Mouse (Mus musculus) mouse embryonic stem cell (cell line): Measurements from ENCODE around the gene Trrap.

Experiments used
- in situ Hi-C, 2 experiments: fragments of 300-500 bp; cut with MboI; formaldehyde crosslinking; loops; 1 replicate in 1 of 2; 3 replicates in 1 of 2; pipeline ENCODE4 v1.14.3; 2019 to 2020; ENCODE audit warnings: low sequenced_read_pairs in 2 of 2, low pct_unique_long_range_greater_than_20kb in 1 of 2, mixed read lengths in 1 of 2; ENCODE audit not compliant: unreplicated experiment in 1 of 2

The Trrap gene

DNA sequence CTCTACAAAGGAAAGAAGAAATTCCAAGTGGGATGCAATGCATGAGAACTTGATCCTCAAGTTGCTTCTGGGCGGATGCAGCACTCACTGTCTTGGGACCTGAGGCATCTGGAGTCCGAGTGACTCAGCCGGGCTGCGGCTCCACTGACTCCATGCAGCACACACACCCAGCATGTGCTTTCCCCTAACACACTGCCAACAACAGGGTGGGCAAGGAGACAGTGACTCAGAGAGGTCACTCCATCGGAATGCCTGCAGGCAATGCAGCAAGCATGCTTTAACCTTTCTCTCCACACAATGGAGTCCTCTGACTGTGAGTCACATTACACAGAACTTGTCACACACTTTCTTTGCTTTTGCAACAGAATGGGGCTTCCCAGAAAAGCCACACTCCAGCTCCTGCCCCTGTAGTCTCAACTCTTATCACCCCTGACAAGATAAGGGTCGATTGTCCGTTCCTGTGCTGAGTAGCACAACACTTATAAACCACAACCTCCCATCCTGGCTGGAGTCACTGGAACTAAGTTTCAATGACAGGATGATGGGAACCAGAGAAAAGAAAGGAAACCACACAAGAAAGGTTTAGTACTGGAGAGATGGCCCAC lies 131.0 kb downstream of the Trrap start:
- in situ Hi-C loops, result no loop called here

DNA sequence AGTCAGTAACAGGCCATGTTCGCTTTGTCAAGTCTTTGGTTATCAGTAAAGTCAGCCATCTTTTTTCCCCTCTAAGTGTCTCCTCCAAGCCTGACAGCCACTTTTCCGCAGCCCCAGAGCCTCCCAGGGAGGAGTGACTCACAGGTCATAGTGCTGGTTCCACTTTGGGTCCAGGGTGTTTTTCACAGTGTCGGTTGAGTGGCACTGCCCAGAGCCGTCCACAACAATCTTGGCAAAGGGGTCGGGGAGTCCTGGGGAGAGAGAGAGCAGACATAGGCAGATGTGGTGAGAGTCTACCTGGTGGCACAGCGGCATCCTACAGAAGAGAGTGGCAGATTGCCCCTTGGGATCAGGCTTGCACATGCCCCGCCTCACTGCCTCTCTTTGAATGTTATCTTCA lies 133.5 kb downstream of the Trrap start:
- in situ Hi-C loops, result no loop called here

GRCm38 (mm10) chr5:144901791-144902190 lies 134.3 kb downstream of the Trrap start:
- in situ Hi-C loops, result no loop called here

GRCm38 (mm10) chr5:144904356-144905134 lies 137.0 kb downstream of the Trrap start:
- in situ Hi-C loops, result no loop called here

- in situ Hi-C loops, result no loop called here
Observed at GRCm38 (mm10) chr5:144907591-144907990, 140.1 kb downstream of the Trrap start.
